Mouse (Mus musculus) spleen, embryonic (tissue): ENCODE measurements around the gene Myh7b.

Experiments
- CTCF ChIA-PET: fragments of 350-600 bp; sonication (Branson Sonifier 250); formaldehyde crosslinking; loops from one replicate; lab custom pipeline; 2022; lab: Charles Lee

Myh7b gene

DNA sequence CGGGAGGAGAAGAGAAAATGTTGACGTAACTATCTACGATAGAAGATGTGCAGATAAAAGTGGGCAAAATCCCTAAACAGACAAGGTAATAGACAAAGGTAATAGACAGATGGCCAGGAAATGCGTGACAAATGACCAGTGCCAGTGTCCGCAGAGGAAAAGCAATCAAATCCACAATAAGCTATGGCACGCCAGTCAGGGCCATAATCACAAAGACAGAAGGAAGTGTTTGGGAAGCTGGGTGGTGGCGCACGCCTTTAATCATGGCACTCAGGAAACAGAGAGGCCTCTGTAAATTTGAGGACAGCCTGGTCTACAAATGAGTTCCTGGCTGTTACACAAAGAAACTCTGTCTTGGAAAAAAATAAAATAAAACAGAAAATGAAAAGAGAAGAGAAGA lies 70.2 kb downstream of the Myh7b start:
- CTCF ChIA-PET, result no interaction called here

DNA sequence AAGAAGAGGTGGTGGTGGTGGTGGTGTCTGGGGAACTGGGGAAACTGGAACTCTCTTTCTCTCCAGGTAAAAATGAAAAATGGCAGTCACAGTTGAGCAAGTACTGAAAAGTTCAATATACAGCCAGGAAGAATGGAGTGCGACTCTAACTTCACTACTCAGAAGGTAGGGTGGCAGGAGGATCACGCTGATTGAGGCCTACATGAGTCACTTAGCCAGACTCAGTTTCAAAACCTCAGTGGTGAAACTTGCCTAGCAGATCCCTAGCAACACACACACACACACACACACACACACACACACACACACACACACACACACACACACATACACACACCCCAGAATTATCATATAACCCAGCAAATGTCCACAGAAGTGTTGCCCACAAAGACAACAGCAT lies 70.9 kb downstream of the Myh7b start:
- CTCF ChIA-PET, result no interaction called here

DNA sequence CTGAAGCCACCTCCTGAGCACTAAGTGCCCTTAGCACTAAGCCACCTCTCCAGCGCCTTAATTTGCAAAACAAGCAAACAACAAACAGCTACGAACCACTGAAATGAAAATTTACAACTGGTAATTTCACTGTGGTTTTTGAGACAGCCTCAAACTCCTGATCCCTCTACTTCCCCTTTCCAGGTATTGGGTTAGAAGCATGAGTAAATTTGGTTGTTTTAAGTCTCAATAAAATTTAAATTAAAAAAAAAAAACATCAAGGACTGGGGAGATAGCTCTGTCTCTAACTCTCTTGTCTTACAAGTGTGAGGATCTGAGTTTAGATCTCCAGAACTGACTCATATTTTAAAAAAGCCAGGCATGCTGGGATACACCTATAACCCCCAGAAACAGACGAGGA lies 72.1 kb downstream of the Myh7b start:
- CTCF ChIA-PET, result no interaction called here

DNA sequence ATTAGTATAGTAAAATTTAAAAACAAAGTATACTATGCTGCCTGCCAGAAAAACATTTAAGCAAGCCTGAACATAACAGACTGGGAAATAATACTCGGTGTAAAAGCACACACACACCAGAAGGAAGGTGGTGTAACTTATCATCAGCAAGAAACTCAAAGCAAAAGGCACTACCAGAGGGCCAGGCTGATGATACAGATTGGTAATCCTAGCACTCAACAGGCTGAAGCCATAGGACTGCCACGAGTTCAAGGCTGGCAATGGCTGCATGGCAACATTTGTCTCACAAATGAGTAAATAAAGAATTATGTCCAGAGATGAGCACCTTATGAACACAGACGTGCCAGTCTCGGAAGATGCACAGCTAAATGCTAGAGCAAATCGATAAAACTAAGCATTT lies 72.8 kb downstream of the Myh7b start:
- CTCF ChIA-PET, result no interaction called here
